Mouse (Mus musculus): ENCODE measurements at regions not wholly inside any gene's neighbourhood (a gene's known extent, or its start where the extent isn't known, plus 50 kb on each side); places are given as distances from the start of the nearest gene placed in this dataset.

DNA sequence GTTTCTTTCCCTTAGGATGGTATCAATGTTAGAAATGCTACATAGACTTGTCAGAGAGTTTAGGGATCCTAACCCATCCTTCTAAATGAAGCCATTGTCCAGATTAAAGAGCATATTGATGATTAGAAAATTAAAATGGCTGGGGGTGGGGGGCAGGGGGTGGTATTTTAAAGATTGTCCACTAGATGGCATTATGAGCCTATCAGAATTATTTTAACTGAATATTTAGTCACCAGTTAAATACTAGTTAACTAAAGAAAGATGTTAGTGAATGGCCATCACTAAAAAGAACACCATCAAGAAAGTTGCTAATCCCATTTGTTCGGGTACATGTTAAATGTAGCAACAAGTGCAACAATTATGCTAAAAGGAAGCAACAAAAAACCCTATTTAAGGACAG is 1909.6 kb upstream of the 5930422O12Rik start:
- in situ Hi-C loops (cut with MboI; ENCODE audit: unreplicated experiment in 2 of 2), result loop anchor here in 1 of 2 experiments (10.0 kb wide), 1 partner anchor 1666 kb away; no protein-coding TSS in a partner anchor

DNA sequence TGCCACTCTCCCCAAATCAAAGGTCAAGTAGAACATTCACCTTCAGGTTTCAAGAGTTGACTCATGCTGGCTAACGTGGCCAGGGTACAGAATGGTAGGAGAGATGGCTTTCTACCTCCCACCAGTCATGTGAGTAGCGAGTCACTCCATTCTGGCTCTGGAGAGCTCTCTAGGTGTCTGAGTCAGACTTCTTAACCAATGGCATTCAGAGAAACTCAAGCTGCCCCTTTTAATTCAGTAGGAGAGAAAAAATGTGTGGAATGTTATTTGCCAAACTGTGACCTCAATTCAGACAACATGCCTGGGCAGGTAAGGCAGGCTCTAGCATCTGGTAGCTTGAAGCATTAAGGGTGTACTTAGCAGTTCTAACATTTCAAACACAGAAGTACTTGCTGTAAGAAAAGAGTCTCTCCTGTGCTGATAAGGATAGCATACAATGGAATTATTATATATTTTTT is 1907.5 kb upstream of the 5930422O12Rik start:
- in situ Hi-C loops (cut with MboI; ENCODE audit: unreplicated experiment in 2 of 2), result no loop called here

DNA sequence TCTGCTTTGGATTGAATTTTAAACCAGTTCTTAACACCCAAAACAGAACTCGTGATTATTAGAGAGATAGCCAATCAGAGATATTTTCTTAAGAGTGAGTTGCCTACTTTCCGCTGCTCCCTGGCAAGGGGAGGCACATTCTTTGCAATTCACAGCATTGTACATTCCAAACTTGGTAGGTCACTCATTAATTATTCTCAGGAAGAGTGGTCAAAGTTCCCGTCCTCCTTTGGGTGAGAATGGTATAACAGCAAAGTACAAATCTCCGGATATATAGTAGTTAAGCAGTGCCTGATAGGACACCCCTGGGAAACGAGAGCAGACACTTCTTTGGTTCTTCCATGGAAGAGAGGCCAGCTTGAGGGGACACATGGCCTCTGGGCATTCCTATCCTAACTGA is 1903.4 kb upstream of the 5930422O12Rik start:
- in situ Hi-C loops (cut with MboI; ENCODE audit: unreplicated experiment in 2 of 2), result no loop called here

DNA sequence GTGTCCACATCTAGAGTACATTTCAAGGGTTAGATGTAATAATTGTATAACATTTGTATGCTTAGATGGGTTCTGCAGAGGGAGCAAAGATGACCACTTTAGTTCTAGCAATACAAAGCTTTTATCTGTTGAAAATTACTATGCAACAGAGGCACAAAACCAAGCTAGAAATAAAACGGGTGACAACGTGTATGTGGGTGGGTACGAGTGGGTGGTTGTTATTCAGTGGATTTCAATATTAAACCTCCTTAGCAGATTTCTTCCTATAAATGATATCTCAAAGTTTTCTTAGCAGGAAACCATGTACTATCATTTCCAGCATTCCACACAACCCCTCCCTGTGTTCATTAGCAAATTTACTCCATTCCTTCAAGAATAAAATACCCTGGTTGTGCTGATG is 1889.3 kb upstream of the 5930422O12Rik start:
- in situ Hi-C loops (cut with MboI; ENCODE audit: unreplicated experiment in 2 of 2), result no loop called here

DNA sequence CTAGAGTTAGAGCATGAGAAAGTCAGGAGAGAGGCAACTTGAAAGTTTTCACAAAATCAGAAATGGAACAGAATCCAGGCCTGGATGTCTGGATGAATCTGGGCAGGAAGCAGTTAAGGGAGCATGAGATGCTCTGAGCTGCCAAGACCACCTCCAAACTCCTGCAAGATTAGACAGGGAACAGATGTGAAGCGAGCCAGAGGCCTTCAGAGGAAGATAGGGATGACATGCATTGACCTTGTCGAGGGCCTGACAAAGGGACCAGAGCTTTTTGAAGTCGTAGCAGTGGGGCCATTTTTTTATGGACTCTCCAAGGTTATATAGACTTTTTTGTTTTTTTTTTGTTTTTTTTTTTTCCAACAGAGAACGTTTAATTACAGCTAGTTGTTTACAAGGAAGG is 1886.9 kb upstream of the 5930422O12Rik start:
- in situ Hi-C loops (cut with MboI; ENCODE audit: unreplicated experiment in 2 of 2), result no loop called here

DNA sequence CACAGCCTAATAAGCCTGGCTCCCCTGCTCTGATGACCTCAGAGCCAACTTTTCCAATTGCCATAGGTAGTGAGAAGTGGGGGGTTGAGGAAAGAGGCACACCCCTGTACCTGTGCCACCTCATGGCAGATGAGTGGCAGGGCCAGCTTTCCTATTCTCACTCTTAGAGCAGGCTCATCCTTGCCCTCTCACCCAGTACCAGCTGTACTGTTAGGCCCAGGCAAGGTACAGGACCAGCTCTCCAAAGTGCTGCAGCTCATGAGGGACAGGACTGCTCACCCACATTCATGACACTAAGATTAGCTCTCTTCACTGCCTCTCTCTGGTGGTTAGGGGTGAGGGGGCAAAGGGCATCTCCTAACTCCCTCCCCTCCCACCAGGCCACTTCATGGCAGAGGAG is 1854.4 kb upstream of the 5930422O12Rik start:
- in situ Hi-C loops (cut with MboI; ENCODE audit: unreplicated experiment in 2 of 2), result no loop called here

DNA sequence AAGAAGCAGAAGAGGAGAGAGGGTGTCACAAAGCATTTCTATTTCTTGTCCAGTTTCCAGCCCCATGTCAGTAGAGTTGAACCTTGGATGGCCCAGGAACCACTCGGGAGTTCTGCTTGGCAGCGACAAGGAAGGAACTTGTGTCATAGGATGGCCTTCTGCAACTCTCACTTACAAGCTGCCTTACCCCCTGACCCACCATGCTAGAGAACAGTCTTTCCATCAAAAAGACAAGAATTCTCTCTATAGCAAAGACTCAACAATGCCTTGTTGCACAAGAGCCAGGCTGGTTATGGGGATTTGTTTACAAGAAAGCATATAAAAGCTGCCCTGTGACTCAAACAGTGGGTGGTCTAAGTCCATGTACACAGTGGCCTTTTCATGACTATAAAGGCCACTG is 1852.4 kb upstream of the 5930422O12Rik start:
- in situ Hi-C loops (cut with MboI; ENCODE audit: unreplicated experiment in 2 of 2), result no loop called here

DNA sequence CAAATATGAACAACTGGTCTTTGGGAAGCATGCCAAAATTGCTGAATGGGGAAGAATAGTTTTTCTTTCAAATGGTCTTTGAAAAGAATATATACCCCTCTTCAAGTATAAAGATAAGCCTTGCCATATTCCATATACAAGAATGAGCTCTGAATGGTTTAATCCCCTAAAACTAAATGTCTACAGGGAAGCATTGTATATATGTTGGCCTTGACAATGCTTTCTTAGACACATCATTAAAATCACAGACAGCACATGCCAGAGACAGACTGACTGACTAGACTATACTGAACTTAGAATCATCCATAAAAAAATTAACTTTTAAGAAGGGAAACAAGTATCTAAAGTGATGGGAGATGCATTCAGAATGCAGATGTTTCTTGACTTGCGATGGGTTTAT is 1843.8 kb upstream of the 5930422O12Rik start:
- in situ Hi-C loops (cut with MboI; ENCODE audit: unreplicated experiment in 2 of 2), result no loop called here

DNA sequence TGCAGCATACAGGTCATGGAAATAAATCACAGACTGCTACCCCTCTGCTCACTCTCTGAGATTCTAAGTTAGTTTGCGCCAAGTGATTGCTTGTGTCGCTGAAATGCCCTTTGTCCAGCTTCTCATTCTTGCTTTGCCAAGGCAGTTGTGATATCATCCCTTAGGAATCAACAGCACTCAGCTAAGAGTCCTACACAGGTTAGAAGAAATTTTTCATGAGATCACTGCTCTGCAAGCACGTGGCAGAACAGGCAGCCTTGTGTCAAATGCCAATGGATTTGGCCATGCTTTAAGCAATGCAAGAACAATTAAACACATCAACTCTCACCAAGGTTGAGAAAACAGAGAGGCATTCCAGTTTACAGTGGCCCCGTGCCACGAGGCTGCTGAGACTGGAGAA is 1829.0 kb upstream of the 5930422O12Rik start:
- in situ Hi-C loops (cut with MboI; ENCODE audit: unreplicated experiment in 2 of 2), result no loop called here

DNA sequence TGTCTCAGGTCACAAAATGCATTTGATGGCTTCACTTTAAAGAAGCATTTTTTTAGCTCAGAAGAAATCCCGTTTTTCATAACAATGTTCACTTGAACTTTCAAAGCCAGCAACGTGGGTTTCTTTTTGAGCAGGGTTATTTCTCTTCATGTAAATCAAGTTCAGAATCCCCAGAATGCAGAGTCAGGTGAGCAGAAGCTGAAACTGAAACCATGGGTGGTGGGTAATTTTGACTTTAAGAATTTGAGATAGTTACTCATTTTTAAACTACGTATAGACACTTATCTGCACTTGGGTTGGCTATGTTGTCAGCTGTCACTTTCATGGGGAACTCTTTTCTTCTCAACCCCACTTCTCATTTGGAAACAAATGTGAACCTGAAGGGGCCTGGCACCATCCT is 1827.5 kb upstream of the 5930422O12Rik start:
- in situ Hi-C loops (cut with MboI; ENCODE audit: unreplicated experiment in 2 of 2), result no loop called here

DNA sequence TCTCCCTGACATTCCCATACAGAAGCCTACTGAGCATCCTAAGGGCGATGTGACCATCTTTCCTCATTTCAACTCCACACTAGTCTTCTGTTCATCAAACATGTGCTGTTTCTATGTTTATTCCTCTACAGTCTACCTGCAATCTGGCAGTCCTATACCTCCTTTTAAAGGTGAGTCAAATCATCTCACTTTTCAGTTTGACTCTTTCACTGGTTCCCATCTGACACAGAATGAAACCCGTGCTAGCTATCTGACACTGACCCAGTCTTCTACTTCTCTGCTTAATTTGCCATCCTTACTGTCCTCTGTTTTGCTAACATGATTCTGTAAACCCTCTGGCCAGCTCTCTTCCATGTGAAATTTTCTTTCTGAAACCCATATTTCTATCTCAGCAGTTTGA is 1812.0 kb upstream of the 5930422O12Rik start:
- in situ Hi-C loops (cut with MboI; ENCODE audit: unreplicated experiment in 2 of 2), result no loop called here

DNA sequence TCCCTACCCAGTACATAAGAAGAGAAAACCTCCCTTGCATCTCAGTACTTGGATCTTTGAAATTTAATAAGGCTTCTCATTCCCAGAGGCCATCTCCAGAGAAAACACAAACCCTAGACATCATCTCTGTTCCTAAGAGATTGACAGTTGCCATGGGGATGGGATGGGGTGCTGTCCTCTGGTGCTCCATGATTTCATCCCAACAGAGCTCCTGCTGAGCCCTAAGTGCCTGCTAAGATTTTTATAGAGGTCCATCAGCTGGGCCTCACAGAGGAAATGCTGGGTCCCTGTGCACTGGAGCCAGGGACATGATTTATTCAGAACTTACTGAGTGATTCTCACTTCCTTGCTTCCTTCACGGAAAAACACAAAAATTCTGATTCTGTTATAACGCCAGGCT is 1800.8 kb upstream of the 5930422O12Rik start:
- in situ Hi-C loops (cut with MboI; ENCODE audit: unreplicated experiment in 2 of 2), result no loop called here

DNA sequence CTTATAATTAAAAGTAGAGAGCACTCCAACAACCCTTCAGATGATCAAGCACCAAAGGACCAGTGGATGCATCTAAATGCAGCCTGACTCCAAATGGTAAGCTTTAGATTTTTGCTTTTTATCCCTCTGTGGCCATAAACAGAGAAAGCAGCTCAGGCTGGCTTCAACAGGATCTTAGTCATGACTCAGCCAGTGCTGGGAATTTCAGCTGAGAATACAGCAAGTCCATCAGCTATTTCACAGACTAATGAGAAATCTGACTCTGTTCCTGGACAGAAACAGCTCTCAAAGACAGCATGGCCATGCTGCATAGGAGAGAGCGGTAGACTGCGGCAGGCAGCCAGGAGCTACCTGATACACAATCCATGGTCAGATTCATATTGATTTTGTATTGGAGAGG is 1800.4 kb upstream of the 5930422O12Rik start:
- in situ Hi-C loops (cut with MboI; ENCODE audit: unreplicated experiment in 2 of 2), result no loop called here

DNA sequence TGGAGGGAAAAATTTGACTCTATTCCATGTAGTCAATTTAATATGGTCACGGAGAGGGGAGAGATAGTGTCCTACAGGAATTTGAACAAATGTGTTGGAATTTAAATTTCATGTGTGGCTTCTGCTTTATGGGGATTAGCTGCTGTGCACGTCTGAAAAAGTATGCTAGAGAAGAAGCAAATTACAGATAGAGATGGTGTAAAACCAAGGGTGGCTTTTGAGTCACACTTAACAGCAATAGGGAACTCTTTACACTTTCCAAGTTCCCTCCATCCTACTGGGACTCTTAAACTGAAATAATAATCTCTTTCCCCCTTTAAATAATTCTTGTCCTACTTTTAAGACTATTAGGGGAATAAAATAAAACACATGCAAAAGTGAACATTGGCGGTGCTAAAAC is 1790.1 kb upstream of the 5930422O12Rik start:
- in situ Hi-C loops (cut with MboI; ENCODE audit: unreplicated experiment in 2 of 2), result no loop called here

DNA sequence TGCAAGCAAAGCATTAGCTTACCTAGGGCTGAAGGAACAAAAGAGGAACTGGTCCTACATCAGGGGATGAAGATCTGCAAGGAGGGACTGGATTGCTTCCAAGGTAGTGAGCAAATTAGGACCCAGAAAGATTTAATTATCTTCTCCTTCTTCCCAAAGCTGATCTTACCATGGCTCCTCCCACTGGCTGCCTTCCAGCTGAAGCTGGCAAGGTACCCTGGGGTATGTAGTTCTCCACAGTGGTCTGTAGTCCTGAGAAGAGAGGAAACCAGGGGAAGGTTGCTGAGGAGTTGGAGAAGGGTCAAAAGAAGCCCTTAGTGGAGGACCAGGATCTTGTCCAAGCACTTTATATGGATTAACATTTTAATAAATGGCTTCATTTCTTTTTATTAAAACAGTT is 1764.8 kb upstream of the 5930422O12Rik start:
- in situ Hi-C loops (cut with MboI; ENCODE audit: unreplicated experiment in 2 of 2), result no loop called here

DNA sequence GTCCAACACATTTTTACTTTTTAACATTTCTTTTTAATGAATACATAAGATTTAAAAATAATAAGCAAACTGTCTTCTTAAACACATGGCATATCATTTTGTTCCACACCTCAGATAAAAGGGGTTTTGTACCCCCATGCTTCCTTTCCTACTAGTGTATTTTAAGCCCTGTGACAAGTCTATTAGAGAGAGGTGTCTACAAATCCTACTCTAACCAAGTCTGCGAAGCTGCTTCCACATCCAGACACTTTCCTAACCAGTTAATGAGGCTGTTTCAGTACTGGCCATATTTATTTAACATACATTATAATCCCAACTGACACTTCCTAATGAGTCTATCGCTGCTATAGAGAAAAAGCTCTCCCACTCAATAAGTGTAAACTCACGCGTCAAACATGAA is 1763.0 kb upstream of the 5930422O12Rik start:
- in situ Hi-C loops (cut with MboI; ENCODE audit: unreplicated experiment in 2 of 2), result no loop called here

DNA sequence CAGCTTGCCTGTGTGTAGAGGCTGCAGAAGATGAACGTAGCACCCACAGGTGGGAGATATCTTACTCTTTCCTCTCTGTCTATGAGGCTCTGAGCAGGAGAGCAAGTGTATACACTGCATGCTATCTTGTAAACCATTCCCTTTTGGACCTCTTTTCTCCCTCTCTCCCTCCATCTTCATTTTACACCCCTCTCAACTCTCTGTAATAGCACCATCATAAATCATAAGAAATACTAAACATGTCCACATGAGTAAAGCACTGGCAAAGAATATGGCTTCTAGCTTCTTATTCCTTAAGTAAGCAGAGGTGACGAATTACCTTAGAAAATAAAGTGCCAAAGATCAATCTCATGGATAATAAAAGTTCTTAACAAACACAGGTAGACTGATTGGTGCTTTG is 1724.3 kb upstream of the 5930422O12Rik start:
- in situ Hi-C loops (cut with MboI; ENCODE audit: unreplicated experiment in 2 of 2), result no loop called here

DNA sequence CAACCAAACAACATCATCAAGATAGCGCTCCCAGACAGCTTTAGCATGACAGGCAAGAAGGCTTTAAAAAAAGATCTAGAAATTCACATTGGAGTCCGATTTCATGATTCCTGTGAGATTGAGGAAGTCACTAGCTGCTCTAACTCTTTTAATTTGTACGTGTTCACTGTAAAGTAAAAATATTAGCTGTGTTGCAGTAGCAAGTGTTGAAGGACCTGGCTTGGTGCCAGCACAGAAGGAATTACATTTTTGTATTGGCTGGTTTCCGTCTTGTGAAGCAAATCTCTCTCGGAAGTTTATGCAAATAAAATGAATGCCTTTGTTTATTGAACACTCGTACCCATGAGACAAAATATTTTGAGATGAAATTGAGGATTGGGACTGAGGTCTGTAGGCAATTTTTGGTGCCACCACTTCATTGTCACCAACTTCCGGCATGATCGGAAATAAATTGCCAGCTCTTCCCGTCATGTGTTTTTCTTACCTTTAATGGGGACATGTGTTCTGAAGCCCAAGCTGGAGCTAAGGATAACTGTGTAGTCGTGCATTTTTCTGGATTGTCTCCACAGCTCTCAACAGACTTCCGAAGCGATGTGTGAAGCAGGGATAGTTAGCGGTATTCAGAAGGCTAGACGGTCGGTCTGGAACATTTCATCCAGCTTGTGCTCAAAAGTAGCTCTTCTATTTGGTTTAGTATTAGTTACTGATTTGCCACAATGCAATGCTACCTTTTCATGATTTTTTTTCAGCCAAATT is 1715.0 kb upstream of the 5930422O12Rik start:
- in situ Hi-C loops (cut with MboI; ENCODE audit: unreplicated experiment in 2 of 2), result no loop called here

DNA sequence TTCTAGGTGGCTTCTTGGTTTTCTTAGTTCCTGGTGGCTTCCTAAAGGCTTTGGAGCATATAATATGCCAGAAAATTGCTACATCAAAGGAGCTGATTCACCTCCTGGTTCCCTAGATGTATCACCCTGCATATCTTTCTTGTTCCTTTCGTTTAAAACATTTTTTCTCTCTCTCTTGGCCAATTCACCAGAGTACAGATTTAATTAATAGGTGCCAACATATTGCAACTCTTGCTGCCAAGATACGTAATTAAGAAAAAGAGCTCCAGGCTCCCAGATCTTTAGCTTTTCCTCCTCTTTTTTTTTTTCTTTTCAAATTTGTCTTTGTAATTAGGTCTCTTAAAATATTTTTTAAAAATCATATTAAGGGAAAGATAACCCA is 1714.4 kb upstream of the 5930422O12Rik start:
- in situ Hi-C loops (cut with MboI; ENCODE audit: unreplicated experiment in 2 of 2), result no loop called here

DNA sequence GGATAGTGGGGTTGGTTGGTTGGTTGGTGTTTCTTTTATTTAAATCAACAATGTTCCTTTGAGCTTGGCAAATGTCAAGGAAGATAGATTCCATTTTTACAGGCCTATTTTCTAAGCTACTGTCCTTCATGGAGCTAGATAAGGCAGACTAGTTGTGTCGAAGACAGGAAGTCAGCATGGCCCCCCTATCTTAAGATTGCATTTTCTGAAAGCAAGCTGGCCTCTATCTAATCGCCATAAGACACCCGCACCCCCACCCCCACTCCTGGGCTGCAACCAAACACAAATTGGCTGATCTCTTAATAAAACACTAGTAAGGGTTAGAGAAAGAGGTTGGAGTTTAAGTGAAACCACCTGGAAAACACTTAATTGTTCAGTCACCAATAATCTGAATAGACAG is 1708.5 kb upstream of the 5930422O12Rik start:
- in situ Hi-C loops (cut with MboI; ENCODE audit: unreplicated experiment in 2 of 2), result no loop called here

DNA sequence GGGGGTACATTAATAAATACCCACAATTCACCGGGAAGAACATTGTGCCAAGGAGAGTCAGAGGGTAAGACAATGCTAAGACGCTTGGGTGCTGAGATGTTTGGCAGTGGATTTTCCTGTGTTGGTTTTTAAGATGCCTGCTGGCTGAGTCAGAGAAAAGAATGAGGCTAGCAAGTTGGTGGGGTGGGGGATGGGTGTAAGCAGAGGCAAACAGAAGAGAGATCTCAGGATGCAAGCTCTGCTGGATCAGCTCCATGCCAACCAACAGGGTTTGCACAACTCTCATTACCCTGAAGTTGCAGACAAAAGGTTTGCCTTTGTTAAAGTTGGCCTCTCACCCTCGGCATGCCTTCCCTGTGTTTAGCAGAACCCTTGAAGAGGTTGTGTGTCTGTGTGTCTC is 1707.9 kb upstream of the 5930422O12Rik start:
- in situ Hi-C loops (cut with MboI; ENCODE audit: unreplicated experiment in 2 of 2), result no loop called here

DNA sequence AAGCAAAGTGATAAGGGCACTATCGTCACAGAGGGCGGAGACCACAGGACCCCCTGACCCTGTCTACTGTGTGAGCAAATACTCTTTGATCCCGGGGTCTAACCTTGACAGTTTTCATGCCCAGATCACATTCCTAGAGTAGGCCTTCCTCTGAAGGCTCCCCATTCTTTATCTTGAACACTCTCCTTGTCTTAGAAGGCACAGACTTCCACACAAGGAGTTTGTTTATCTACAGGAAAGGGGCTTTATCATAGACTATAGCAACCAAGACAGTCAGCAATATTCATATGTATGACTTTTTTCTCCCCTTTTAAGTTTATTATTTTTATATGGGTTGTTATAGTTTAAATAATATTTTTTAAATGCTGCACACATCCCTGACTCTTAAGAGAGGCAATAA is 1703.1 kb upstream of the 5930422O12Rik start:
- in situ Hi-C loops (cut with MboI; ENCODE audit: unreplicated experiment in 2 of 2), result no loop called here

DNA sequence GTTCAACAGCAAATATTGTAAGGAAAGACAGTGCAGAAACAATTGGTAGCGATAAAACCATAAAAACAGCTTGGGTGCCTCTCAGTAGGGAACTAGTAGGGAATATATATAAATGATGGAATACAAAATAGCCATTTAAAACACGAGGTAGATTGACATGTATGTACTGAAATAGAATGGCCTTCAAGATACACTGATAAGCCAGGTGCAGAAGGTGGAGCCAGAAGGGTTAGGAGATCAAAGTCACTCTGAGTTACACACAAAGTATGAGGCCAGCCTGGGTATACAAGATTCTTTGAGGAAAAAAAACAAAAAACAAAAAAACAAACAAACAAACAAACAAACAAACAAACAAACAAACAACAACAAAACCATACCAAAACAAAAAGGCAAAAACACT is 1692.9 kb upstream of the 5930422O12Rik start:
- in situ Hi-C loops (cut with MboI; ENCODE audit: unreplicated experiment in 2 of 2), result no loop called here

Measured in v-Abl transformed pro-B cells (cell line).